Mouse (Mus musculus): Measurements from ENCODE around the gene Igsf23. TPM values are rescaled to one million over a fixed set of nuclear protein-coding genes. Genes with fewer than 3 reads are reported as not detected.

Igsf23 gene
- polyA plus RNA-seq, 1 experiment: not detected

DNA sequence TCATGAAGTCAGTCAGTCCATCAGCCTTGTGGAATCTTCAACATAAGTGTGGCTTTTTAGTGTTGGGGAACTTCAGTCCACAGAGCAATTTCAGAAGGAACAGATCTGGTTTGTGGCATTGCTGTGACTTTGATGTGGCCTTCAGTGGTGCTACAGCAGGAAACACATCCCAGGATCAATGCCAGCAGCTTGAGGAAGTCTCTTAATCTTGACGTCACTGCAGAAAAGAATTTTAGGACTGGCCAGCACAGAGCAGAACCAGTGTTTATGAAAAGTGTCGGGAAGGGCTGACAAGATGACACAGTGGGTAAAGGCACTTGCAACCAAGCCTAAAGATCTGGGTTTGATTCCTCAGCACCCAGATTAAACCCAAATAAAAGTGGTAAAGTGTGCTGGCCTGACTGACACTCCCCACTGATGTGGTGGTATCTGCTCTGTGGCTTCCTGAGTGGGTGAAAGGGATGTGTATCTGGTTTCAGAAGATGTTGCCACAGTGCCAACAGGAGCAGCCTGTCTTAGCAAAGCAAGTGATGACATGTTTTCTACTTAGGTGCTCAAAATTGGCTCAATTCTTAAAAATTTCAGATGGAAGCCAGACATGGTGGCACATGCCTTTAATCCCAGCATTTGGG lies 23.6 kb downstream of the Igsf23 start:
- H3K27ac ChIP-seq (ENCODE audit: insufficient read depth, low read length): no peak overlapping the region
- TF ChIP-seq CTCF (IDR thresholded peaks at IDR 0.05; ENCODE audit: borderline replicate concordance, insufficient read depth, low read length): no peak
- TF ChIP-seq POLR2A (IDR thresholded peaks at IDR 0.05; ENCODE audit: low read depth, low read length): no peak
- H3K4me1 ChIP-seq (ENCODE audit: control insufficient read depth, insufficient read depth, low read length): peaks cover 6% of the 10 kb centered on the region; the same call in 1 of the 2 replicates

DNA sequence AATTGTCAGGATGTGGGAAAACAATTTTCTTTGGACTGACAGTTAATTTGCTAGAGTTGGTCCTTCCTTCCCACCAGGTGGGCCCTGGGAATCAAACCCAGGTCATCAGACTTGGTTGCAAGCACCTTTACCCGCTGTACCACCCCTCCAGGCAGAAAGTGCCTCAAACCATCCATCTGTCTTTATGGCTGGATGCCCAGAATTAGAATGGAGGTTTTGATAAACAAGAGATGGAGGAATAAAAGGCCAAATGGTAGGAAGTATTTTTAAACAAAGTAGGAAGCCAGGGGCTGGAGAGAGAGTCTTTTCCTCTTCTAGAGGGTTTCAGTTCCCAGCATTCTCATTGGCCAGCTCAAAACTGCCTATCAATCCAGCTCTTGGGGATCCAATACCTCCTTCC lies 25.2 kb downstream of the Igsf23 start:
- no peak for TF ChIP-seq CTCF (IDR thresholded peaks at IDR 0.05; ENCODE audit: borderline replicate concordance, insufficient read depth, low read length)
- TF ChIP-seq POLR2A (IDR thresholded peaks at IDR 0.05; ENCODE audit: low read depth, low read length): no peak
- H3K4me3 ChIP-seq (ENCODE audit: insufficient read depth, low read length): no peak overlapping the region

More for the DNA sequence above, 23.6 kb downstream of the Igsf23 start:
- H3K4me3 ChIP-seq (ENCODE audit: insufficient read depth, low read length): no peak overlapping the region

DNA sequence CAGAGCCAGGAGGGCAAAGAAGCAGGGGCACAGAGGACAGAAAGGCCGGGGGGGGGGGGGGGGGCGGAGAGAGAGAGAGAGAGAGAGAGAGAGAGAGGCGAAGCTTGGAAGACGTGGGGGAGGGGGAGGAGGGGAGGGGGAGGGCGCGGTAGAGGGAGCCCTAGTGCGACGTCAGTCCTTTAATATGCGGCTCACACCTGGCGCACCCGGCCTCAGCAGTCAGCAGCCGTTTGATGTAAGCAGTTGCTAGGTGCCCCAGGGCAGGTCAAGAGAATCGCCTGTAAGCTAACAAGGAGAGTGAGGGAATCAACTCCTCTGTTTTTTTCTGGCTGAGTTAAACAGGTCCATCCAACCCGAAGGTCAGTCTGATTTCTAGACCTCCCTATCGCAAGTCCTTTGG lies 26.8 kb downstream of the Igsf23 start:
- H3K27ac ChIP-seq (ENCODE audit: insufficient read depth, low read length): no peak overlapping the region
- H3K4me3 ChIP-seq (ENCODE audit: insufficient read depth, low read length): no peak overlapping the region
- no peak for TF ChIP-seq CTCF (IDR thresholded peaks at IDR 0.05; ENCODE audit: borderline replicate concordance, insufficient read depth, low read length)
- TF ChIP-seq POLR2A (IDR thresholded peaks at IDR 0.05; ENCODE audit: low read depth, low read length): no peak
- peaks cover 3% of the 10 kb centered on the region; the same call in 1 of the 2 replicates for H3K4me1 ChIP-seq (ENCODE audit: control insufficient read depth, insufficient read depth, low read length)

More for the DNA sequence above, 25.2 kb downstream of the Igsf23 start:
- H3K4me1 ChIP-seq (ENCODE audit: control insufficient read depth, insufficient read depth, low read length): peaks cover 3% of the 10 kb centered on the region; the same call in 1 of the 2 replicates
- no peak overlapping the region for H3K27ac ChIP-seq (ENCODE audit: insufficient read depth, low read length)

DNA sequence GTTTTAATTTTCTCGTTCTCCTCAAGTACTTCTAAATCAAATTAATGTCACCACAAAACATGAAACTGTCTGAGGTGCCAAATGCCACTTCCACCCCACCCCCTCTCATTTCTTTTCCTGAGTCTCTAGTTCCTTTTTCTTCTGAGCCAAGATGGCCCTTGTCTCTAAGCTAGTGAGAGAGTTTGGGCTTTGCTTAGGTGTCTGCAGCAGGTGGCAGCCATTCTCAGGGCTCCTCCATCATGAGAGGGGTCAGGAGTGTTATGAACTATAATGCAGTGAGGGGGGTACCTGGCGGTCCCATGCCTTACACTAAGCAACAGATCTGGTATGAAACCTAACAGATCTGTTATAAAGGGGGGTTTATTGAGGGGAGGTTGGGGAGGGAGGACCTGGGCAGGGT lies 27.2 kb downstream of the Igsf23 start:
- Histone ChIP-seq H3K4me1 (ENCODE audit: control insufficient read depth, insufficient read depth, low read length) (peaks cover under 1% of the 10 kb centered on the region; the same call in 1 of the 2 replicates), H3K27ac (ENCODE audit: insufficient read depth, low read length) (no peak overlapping the region), H3K4me3 (ENCODE audit: insufficient read depth, low read length) (no peak overlapping the region)
- TF ChIP-seq CTCF (IDR thresholded peaks at IDR 0.05; ENCODE audit: borderline replicate concordance, insufficient read depth, low read length): no peak
- TF ChIP-seq POLR2A (IDR thresholded peaks at IDR 0.05; ENCODE audit: low read depth, low read length): no peak

DNA sequence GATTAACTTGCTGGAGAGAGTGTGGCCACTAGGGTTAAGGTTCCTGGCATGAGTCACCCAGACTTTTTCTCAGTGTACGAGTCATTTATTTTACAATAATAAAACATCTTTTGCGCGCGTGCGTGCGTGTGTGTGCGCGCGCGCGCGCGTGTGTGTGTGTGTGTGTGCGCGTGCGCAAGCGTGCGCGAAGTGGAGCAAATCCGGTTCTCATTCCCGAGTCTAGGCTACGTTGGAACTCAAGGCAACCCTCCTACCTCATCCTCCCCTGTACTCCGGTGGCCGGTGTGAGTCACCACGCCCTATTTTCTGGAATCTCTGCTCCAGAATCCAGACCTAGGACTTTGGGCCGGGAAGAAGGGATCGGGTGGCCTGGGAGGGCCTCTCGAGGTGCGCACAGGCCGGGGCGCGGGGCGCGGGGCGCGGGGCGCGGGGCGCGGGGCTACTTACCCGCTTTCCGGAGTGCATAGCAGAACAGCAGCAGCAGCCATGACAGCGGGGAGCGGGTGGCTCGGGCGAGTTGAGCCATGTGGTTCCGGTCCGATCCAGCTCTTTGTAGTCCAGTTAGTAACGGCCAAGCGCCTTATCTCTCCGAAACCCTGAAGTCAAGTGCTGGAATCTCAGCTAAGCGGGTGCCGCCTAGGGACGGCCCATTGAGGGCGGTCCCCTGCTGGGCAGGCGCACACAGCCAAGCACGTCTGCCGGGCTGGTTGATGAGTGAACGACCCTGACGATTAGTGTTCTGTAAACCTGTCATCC lies 29.9 kb downstream of the Igsf23 start, which contains the start of gene Pvr:
TSS of gene Pvr (minus strand) at position 655 of the 756 bp plus-strand sequence.
- no peak for TF ChIP-seq CTCF (IDR thresholded peaks at IDR 0.05; ENCODE audit: borderline replicate concordance, insufficient read depth, low read length)
- peak; percentile 97 for TF ChIP-seq POLR2A (IDR thresholded peaks at IDR 0.05; ENCODE audit: low read depth, low read length)
- H3K27ac ChIP-seq (ENCODE audit: insufficient read depth, low read length): peak within 1 kb of the TSS; percentile 73
- H3K4me3 ChIP-seq (ENCODE audit: insufficient read depth, low read length): peak within 1 kb of the TSS; percentile 80
- H3K4me1 ChIP-seq (ENCODE audit: control insufficient read depth, insufficient read depth, low read length): no peaks in the 10 kb centered on the region

DNA sequence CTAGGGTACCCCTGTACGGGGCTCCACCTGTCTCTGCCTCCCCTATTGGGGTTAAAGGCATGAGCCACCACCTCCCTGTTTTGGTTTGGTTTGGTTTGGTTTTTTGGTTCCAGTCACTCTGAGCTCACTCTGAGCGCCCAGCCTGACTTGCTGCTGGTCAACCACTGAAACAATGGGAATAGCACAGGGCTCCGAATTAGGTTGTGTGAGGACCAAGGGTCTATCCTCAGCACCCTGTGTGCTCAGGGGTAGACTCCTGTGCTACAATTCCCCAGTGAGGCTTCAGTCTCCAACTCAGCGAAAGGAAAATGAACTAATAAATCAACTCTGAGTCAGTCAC lies 30.4 kb downstream of the Igsf23 start:
- H3K4me3 ChIP-seq (ENCODE audit: insufficient read depth, low read length): peak overlapping the region; percentile 80
- H3K4me1 ChIP-seq (ENCODE audit: control insufficient read depth, insufficient read depth, low read length): no peaks in the 10 kb centered on the region
- TF ChIP-seq CTCF (IDR thresholded peaks at IDR 0.05; ENCODE audit: borderline replicate concordance, insufficient read depth, low read length) (no peak), POLR2A (IDR thresholded peaks at IDR 0.05; ENCODE audit: low read depth, low read length) (no peak)
- peak overlapping the region; percentile 53; the same call in 1 of the 2 replicates for H3K27ac ChIP-seq (ENCODE audit: insufficient read depth, low read length)

DNA sequence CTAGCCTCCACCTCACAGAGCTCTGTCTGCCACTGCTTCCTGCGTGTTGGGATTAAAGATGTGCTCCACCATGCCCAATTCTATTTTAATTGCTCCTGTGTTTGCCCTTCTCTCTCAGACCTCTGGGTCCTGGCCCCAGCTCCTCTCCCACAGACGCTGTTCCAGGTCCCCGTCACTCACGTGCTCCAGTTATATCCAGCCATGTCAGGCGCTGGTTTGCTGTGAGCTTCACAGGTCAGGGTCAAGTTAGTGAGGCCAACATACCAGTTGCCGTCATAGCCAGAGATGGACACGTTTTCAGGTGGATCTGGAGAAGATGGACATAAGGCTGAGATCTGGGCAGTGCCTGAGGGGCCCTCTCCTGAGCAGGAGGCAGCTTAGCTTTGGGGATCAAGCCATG lies 36.0 kb downstream of the Igsf23 start:
- no peaks in the 10 kb centered on the region for H3K4me1 ChIP-seq (ENCODE audit: control insufficient read depth, insufficient read depth, low read length)
- TF ChIP-seq CTCF (IDR thresholded peaks at IDR 0.05; ENCODE audit: borderline replicate concordance, insufficient read depth, low read length) (no peak), POLR2A (IDR thresholded peaks at IDR 0.05; ENCODE audit: low read depth, low read length) (no peak)
- no peak overlapping the region for H3K27ac ChIP-seq (ENCODE audit: insufficient read depth, low read length)
- H3K4me3 ChIP-seq (ENCODE audit: insufficient read depth, low read length): no peak overlapping the region

DNA sequence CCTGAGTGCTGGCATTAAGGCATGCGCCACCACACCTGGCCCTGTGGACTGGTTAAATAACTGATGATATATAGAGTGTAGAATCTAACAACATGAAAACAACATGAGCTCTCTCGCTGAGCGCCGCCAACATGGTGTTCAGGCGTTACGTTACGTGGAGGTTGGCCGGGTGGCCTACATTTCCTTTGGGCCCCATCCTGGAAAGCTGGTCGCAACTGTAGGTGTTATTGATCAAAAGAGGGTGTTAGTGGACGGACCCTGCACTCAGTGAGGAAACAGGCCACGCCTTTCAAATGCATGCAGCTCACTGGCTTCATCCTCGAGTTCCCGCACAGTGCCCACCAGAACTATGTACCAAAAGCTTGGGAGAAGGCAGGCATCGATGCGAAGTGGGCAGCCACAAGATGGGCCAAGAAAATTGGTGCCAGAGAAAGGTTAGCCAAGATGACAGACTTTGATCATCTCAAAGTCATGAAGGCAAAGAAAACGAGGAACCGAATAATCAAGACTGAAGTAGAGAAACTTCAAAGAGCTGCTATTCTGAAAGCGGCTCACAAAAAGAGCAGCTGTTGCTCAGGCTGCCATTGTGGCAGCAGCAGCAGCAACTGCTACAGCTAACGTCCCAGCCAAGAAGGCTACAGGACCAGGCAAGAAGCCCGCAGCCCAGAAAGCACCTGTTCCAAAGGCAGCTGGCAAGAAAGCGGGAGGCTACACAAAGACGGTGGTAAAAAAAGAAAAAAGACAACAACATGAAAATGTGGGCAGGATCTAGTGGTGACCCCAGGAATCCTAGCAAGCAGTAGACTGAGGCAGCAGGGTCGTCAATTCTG lies 38.6 kb downstream of the Igsf23 start:
- TF ChIP-seq POLR2A (IDR thresholded peaks at IDR 0.05; ENCODE audit: low read depth, low read length) (no peak), CTCF (IDR thresholded peaks at IDR 0.05; ENCODE audit: borderline replicate concordance, insufficient read depth, low read length) (no peak)
- Histone ChIP-seq H3K4me3 (ENCODE audit: insufficient read depth, low read length) (no peak overlapping the region), H3K4me1 (ENCODE audit: control insufficient read depth, insufficient read depth, low read length) (no peaks in the 10 kb centered on the region), H3K27ac (ENCODE audit: insufficient read depth, low read length) (peak overlapping the region; percentile 24)

DNA sequence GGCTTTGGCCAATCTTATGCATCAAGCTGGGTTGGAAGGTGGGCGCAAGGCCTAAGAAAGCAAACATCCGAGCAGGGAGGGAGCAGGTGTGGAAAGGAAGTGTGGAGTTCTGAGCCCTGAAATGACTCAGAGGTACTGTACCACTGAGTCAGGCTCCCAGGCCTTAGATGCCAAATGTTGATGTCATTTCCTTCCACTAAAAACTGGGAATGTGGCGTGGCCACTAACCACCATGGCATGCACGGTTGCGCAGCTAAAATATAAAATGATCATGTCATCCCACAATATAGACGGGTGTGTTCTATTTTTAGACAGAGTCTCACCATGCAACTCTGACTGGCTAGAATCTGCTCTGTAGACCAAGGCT lies 39.3 kb downstream of the Igsf23 start:
- H3K4me1 ChIP-seq (ENCODE audit: control insufficient read depth, insufficient read depth, low read length): no peaks in the 10 kb centered on the region
- TF ChIP-seq POLR2A (IDR thresholded peaks at IDR 0.05; ENCODE audit: low read depth, low read length) (no peak), CTCF (IDR thresholded peaks at IDR 0.05; ENCODE audit: borderline replicate concordance, insufficient read depth, low read length) (no peak)
- no peak overlapping the region for H3K4me3 ChIP-seq (ENCODE audit: insufficient read depth, low read length)
- H3K27ac ChIP-seq (ENCODE audit: insufficient read depth, low read length): peak overlapping the region; percentile 45
